Mouse (Mus musculus): Measurements from ENCODE around the gene Arl11. TPM values are rescaled to one million over a fixed set of nuclear protein-coding genes. Genes with fewer than 3 reads are reported as not detected.
"Not testable (repeated sequence)": the region's sequence is repeated elsewhere in the genome, so short reads cannot be mapped to it uniquely, and the experiment has no call there.

Arl11 gene
- polyA plus RNA-seq, 1 experiment from 2014 or later: 1.5 TPM

DNA sequence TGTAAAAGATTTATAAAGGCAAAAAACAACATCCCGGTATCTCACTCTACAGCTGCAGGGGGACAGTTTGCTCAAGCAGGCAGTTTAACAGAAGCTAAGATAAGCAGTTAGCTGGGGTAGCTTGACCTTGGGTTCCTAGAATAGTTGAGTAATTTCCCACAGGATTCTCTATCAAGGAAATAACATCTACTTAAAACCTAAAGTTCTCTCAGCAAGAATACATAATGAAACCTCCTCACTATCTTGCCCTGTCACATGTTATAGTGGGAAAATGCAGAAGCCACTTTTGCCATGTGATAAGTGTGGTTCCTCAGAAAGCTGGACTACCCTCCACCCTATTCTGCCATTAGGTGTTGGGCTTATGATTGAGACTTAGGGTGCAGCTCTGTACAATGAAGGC is 13.2 kb downstream of the Arl11 start:
- no peaks in the 10 kb centered on the region for H3K36me3 ChIP-seq (ENCODE audit: control insufficient read depth, insufficient read depth)
- 74% methylated on average over 1 of the region's 1 CpGs for WGBS
- H3K4me2 ChIP-seq (replicated peaks; ENCODE audit: low read depth): no peak overlapping the region
- ATAC-seq: no peak
- no peak for TF ChIP-seq CTCF (IDR thresholded peaks at IDR 0.05; ENCODE audit: low read depth)
- H3K27ac ChIP-seq (ENCODE audit: low read depth, low read length): no peak overlapping the region
- H3K4me1 ChIP-seq (replicated peaks; ENCODE audit: control insufficient read depth, insufficient read depth, low read length): no peaks in the 10 kb centered on the region
- H3K9ac ChIP-seq (ENCODE audit: low read depth, low read length): no peak overlapping the region
- no peaks in the 10 kb centered on the region for H3K9me3 ChIP-seq (ENCODE audit: control insufficient read depth)
- no peaks in the 10 kb centered on the region for H3K27me3 ChIP-seq (replicated peaks; ENCODE audit: control insufficient read depth, insufficient read depth, low read length)
- no peak overlapping the region for H3K4me3 ChIP-seq (ENCODE audit: low read depth, low read length)

DNA sequence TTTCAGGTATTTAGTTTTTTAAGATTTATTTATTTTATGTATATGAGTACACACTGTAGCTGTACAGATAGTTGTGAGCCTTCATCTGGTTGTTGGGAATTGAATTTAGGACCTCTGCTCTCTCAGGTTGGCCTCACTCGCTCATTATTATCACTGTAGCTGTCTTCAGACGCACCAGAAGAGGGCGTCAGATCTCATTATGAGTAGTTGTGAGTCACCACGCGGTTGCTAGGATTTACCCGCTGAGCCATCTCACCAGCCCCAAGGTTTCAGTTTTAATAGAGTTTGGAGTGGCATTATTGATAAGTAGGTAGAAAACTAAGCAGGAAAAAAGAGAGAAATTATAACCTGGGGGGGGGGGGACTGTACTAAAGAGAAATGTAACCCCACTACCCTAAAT is 17.5 kb downstream of the Arl11 start:
- H3K27ac ChIP-seq (ENCODE audit: low read depth, low read length); H3K4me3 ChIP-seq (ENCODE audit: low read depth, low read length); H3K9me3 ChIP-seq (ENCODE audit: control insufficient read depth); H3K27me3 ChIP-seq (replicated peaks; ENCODE audit: control insufficient read depth, insufficient read depth, low read length); ATAC-seq; H3K4me1 ChIP-seq (replicated peaks; ENCODE audit: control insufficient read depth, insufficient read depth, low read length); H3K36me3 ChIP-seq (ENCODE audit: control insufficient read depth, insufficient read depth); H3K9ac ChIP-seq (ENCODE audit: low read depth, low read length); H3K4me2 ChIP-seq (replicated peaks; ENCODE audit: low read depth): not testable (repeated sequence)
- 34% methylated on average over 6 of the region's 6 CpGs for WGBS
- TF ChIP-seq CTCF (IDR thresholded peaks at IDR 0.05; ENCODE audit: low read depth): peak; percentile 33; the same call in 1 of the 2 replicates

DNA sequence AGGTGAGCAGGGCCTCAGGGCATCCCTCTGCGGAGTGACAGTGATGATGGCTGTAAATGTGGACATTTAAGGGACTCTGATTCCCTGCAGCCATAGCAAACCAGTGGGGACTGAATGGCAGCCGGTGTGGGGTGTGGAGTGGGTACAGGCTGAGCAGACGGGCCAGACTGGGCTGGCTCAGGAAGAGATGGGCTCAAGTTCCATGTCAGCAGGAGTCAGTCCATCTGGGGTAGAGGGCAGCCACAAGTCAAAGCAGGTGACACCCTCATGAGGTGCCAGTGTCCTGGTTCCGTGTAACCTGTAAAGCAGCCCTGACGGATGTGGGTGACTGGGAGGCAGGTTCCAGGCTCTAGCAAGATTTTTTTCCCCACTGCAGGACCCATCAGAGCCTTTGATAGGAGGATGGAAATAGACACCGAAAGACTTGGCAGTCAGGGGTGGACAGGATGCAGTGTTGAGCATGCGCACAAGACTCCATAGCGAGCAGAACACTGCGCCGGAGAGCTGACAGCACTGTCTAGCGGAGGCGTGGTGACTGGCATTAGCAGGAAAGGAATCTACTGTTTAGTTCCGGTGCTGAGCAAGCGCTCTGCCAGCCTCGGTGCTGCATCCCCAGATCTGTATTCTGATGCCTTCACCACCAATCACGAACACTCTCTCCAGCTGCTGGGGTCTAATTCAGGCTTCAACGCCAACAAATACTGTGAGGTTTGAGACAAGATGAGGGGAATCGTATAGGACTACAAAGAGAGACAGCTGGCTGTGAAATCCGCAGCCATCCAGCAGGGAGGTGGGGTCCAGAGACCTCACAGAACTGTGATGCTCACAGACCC is 18.3 kb downstream of the Arl11 start:
- Histone ChIP-seq H3K4me3 (ENCODE audit: low read depth, low read length) (no peak overlapping the region), H3K4me1 (replicated peaks; ENCODE audit: control insufficient read depth, insufficient read depth, low read length) (no peaks in the 10 kb centered on the region), H3K9ac (ENCODE audit: low read depth, low read length) (no peak overlapping the region), H3K27ac (ENCODE audit: low read depth, low read length) (no peak overlapping the region), H3K27me3 (replicated peaks; ENCODE audit: control insufficient read depth, insufficient read depth, low read length) (no peaks in the 10 kb centered on the region), H3K36me3 (ENCODE audit: control insufficient read depth, insufficient read depth) (no peaks in the 10 kb centered on the region), H3K9me3 (ENCODE audit: control insufficient read depth) (no peaks in the 10 kb centered on the region), H3K4me2 (replicated peaks; ENCODE audit: low read depth) (peak overlapping the region; percentile 44)
- peak; percentile 36; the same call in 1 of the 2 replicates for TF ChIP-seq CTCF (IDR thresholded peaks at IDR 0.05; ENCODE audit: low read depth)
- 38% methylated on average over 19 of the region's 19 CpGs for WGBS
- ATAC-seq: peak; percentile 63; the same call in 1 of the 2 replicates

DNA sequence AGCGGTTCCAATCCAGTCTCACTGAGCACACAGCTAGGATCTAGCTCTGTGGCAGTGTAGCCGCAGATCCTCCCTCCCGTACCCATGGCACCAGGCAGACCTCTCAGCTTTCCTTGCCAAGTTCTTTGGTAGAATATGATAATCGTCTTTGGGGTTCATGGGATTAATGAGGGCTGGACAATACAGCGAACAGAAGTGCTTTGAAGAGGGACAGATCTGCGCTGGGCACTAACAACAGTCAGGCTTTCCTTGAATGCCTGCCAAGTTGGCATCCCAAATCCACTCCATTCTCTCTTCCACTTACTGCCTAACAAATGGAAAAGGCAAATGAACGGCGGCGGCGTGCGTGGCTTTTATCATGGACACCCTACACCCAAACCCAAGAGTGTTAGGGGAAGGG is 21.0 kb downstream of the Arl11 start:
- WGBS: 81% methylated on average over 11 of the region's 11 CpGs

DNA sequence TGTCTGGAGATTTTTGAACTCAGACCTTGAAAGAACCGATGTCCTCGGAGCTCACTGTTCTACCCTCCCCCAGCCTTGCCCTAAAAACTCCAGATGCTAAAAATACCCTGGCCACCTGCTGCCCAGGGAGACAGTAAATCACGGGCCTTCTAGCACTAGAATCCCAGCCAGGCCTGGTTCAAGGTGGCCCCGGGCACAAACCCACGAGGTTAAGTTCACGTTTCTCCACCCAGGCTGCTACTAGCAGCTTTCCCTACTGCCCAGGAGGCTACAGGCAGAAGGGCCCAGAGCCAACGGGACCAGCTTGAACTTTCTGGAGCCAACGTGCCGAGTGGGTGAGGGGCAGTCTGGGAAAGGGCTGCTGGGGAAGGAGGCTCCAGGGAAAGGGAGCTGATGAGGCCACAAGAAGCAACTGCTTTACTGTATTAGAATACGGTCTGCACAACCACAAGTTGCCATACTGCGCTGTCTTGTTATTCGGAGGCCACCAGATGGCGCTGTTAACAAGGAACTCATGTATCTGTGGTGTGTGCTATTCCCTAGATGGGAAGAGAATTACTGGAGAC is 21.5 kb downstream of the Arl11 start:
- Histone ChIP-seq H3K4me2 (replicated peaks; ENCODE audit: low read depth) (peak overlapping the region; percentile 27), H3K9ac (ENCODE audit: low read depth, low read length) (no peak overlapping the region), H3K9me3 (ENCODE audit: control insufficient read depth) (no peaks in the 10 kb centered on the region), H3K27me3 (replicated peaks; ENCODE audit: control insufficient read depth, insufficient read depth, low read length) (no peaks in the 10 kb centered on the region), H3K4me3 (ENCODE audit: low read depth, low read length) (no peak overlapping the region), H3K27ac (ENCODE audit: low read depth, low read length) (no peak overlapping the region), H3K36me3 (ENCODE audit: control insufficient read depth, insufficient read depth) (no peaks in the 10 kb centered on the region), H3K4me1 (replicated peaks; ENCODE audit: control insufficient read depth, insufficient read depth, low read length) (no peaks in the 10 kb centered on the region)
- TF ChIP-seq CTCF (IDR thresholded peaks at IDR 0.05; ENCODE audit: low read depth): peak; percentile 96
- ATAC-seq: peak; percentile 70
- 18% methylated on average over 13 of the region's 13 CpGs for WGBS

More for the DNA sequence above, 21.0 kb downstream of the Arl11 start:
- Histone ChIP-seq H3K4me3 (ENCODE audit: low read depth, low read length) (no peak overlapping the region), H3K4me2 (replicated peaks; ENCODE audit: low read depth) (no peak overlapping the region), H3K27ac (ENCODE audit: low read depth, low read length) (no peak overlapping the region), H3K4me1 (replicated peaks; ENCODE audit: control insufficient read depth, insufficient read depth, low read length) (no peaks in the 10 kb centered on the region), H3K27me3 (replicated peaks; ENCODE audit: control insufficient read depth, insufficient read depth, low read length) (no peaks in the 10 kb centered on the region), H3K36me3 (ENCODE audit: control insufficient read depth, insufficient read depth) (no peaks in the 10 kb centered on the region), H3K9me3 (ENCODE audit: control insufficient read depth) (no peaks in the 10 kb centered on the region), H3K9ac (ENCODE audit: low read depth, low read length) (no peak overlapping the region)
- TF ChIP-seq CTCF (IDR thresholded peaks at IDR 0.05; ENCODE audit: low read depth): no peak
- ATAC-seq: no peak

DNA sequence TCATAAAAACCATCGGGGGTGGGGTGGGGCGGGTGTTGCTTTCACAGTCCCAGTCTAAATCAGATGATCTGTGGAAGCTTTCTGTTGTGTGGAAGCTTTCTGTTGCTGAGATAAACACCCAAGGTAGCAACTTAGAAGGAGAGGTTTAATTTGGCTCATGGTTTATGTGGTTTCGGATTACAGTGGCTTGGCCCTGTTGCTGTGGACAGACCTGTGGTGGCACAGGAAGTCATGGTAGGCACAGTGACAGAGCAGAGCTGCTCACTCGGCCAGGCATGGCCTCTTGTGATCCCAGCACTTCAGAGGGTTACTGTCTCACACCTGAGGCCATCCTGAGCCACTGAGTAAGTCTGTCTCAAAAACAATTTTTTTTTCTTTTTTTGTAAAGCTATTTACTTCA is 29.8 kb downstream of the Arl11 start:
- Histone ChIP-seq H3K9ac (ENCODE audit: low read depth, low read length) (no peak overlapping the region), H3K4me1 (replicated peaks; ENCODE audit: control insufficient read depth, insufficient read depth, low read length) (no peaks in the 10 kb centered on the region), H3K4me2 (replicated peaks; ENCODE audit: low read depth) (no peak overlapping the region), H3K36me3 (ENCODE audit: control insufficient read depth, insufficient read depth) (no peaks in the 10 kb centered on the region), H3K27ac (ENCODE audit: low read depth, low read length) (no peak overlapping the region), H3K4me3 (ENCODE audit: low read depth, low read length) (no peak overlapping the region), H3K27me3 (replicated peaks; ENCODE audit: control insufficient read depth, insufficient read depth, low read length) (no peaks in the 10 kb centered on the region), H3K9me3 (ENCODE audit: control insufficient read depth) (no peaks in the 10 kb centered on the region)
- no peak for TF ChIP-seq CTCF (IDR thresholded peaks at IDR 0.05; ENCODE audit: low read depth)
- ATAC-seq: no peak
- WGBS: 85% methylated on average over 4 of the region's 4 CpGs
